Mouse (Mus musculus) frontal cortex, postnatal 25 days (tissue): ENCODE data around the gene Thrap3.
"Not testable (repeated sequence)": the region's sequence is repeated elsewhere in the genome, so short reads cannot be mapped to it uniquely, and the experiment has no call there.

Experiments
- DNase-seq, 2 experiments: peaks; one replicate each; pipeline ENCODE4 v3.0.0; 2022; ENCODE audit warnings: low spot score in 2 of 2

Gene Thrap3

DNA sequence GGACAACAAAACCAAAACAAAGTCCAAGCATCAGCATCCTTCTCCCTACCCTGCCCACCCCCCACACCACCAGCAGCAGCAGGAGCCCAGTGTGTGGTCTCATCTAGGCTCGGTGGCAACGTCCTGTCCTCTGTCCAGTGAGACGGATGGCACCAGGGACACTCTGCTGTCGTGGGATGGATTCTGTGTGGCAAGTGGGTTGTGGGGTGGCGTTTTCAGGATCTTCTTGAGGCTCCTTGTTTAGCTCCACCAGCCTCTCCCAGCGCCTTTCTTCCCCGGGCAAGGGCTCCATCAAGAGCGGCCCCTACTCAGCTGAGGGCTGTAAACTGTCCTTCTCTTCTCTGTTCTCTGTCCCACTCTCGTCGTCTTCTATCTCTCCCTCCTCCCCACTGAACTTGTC is 37.5 kb downstream of the Thrap3 start:
- DNase-seq, result not testable (repeated sequence)

DNA sequence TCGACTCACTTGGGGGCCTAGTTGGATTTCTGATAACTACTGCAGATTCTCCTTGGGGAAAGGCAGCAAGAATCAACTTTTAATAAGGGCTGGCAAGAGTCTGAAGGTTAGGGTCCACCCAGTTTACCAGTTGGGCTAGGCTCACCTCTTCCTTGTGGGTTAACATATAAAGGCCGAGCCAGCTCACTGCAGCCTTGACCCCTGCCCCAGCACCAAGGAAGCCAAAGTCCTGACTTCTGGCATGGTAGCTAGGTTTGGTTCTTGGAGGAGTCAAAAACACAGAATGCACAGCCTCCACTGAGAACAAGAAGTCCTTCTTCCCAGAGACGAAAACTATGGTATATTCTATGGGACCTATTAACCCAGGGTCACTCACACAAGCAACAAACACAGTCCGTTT is 38.9 kb downstream of the Thrap3 start:
- no peak for DNase-seq

DNA sequence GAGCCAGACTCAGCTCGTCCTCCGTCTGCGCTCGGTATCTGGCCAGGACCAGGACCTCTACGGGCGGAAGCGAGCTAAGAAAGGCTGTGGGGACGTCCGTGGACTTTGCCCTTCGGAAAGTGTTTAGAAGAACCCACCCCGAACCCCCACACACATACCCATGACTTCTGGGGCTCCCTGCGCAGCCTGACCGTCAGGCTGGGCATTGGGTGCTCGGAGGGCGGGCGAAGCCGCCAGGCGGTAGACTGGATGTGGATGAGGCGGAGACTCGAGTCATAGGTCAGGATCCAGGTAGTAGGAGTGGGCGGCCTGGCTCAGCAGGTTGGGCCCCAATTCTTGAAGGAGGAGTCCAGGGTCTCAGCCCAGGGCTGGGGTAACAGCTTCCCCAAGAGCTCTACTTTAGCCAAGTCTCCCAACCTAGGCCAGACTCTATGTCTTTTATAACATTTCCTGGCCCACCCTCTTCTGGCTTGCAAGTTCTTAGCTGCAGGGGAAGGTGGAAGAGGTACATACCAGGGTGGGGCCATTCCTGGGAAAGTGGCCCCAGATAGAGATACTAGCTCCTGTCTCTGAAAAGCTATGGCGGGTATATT is 39.4 kb downstream of the Thrap3 start, which contains the start of gene Sh3d21:
Gene Sh3d21 (minus strand): TSS at position 425 of the 593 bp plus-strand sequence.
- no peak for DNase-seq

DNA sequence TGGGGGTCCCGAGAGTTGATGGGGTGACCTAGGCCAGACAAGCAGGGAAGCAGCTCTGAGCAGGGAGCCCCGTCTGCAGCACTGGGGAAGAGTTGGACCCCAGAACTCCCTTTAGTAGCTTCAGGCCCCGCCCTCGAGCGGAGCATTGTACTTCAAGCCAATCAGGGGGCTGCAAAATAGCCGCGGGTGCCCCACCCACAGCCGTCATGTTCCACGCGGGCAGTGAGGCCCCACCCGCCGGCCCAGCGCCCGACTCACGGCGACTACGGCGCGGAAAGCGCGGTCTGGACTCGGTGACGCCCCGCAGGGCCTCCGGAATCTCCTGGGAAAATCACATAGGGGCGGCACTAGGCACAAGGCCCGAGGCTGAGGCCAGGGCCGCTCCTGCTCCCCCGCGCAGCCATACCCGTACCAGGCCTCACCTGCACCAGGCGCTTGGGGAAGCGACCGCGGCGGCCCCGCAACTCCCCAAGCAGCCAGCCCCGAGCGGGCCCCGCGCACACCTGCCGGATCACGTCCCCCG is 40.0 kb downstream of the Thrap3 start:
- peak; percentile 54 to 72 for DNase-seq

- no peak for DNase-seq
Measured at GRCm38 (mm10) chr4:126161986-126162385, 40.6 kb downstream of the Thrap3 start.

DNA sequence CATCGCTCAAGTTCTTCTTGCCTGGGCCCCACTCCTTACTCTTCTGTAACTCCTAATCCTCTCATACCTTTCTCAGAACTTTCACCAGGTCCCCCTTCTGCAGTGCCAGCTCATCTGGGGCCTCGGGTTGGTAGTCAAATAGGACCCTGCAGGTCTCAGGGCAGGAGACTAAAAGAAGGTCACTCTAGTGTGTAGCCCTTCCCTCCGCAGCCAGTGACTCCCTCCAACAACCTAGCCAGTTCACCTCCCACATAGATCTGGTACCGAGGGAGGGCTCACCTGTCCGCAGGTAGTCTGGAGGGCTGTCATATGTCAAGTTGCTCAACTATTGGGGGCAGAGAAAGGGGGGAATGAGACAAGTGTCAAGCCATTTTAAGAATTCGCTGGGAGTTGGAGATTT is 41.1 kb downstream of the Thrap3 start:
- DNase-seq, result no peak

- DNase-seq, result no peak
Measured at GRCm38 (mm10) chr4:126160981-126161380, 41.6 kb downstream of the Thrap3 start.

DNA sequence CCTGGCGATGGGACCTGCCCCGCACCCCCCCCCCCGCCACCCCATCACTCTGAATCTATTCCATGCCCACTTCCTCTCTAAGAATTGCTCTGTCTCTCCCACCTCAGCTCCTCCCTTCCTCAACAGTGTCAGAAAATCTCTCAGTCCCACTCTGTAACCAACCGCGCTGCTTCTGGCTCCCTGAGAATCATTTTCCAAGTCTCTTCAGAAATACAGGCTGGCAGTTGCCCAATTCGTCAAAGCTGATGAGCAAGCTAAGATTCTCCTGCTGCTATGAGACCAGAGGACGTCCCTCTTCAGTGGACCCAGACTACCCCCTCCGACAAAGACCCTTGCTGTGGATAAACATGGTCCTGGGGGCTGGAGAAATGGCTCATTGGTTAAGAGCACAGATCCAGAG is 43.1 kb downstream of the Thrap3 start:
- no peak for DNase-seq

GRCm38 (mm10) chr4:126157562-126157961 is 45.0 kb downstream of the Thrap3 start:
- no peak for DNase-seq

GRCm38 (mm10) chr4:126156617-126157016 is 45.9 kb downstream of the Thrap3 start:
- DNase-seq, result no peak

- no peak for DNase-seq
Measured at GRCm38 (mm10) chr4:126155869-126156268, 46.7 kb downstream of the Thrap3 start.

DNA sequence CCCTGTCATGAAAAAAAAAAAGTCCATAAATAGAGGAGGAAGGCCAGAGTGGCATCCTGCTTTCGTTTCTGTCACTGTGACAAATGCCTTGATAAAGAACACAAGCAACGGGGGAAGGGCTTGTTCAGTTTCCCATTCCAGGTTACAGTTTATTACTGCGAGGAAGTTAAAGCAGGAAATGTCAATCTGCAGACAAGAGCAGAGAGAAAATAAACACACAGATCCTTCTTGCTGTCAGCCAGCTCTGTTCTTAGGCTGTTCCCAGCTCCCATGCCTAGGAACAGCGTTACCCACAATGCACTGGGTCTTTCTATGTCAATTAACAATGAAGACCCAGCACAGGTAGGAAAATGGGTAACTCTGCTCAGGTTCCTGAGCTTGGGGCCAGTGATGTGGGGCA is 47.4 kb downstream of the Thrap3 start:
- DNase-seq, result no peak

DNA sequence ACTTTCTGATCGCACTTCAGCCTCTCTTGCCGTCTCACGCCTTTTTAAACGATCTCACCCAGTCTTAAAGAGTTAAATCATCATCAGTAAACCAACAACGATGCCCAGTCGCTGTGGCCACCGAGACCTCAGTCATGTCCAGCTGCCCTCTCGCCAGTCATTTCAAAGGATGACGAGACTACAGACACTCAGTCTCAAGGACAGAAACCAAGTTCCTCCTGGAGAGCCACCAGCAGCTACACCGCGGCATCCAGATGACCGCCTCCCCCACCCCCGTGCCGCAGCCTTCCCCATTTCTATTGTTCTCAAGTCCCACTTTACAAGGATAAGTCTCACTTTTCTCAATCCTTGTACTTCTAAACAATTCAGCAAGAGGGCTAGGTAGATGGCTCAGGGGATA is 49.7 kb downstream of the Thrap3 start:
- DNase-seq, result no peak

- DNase-seq, result no peak
Measured at GRCm38 (mm10) chr4:126151701-126152440, 50.7 kb downstream of the Thrap3 start.

GRCm38 (mm10) chr4:126150949-126151320 is 51.6 kb downstream of the Thrap3 start:
- DNase-seq, result no peak

DNA sequence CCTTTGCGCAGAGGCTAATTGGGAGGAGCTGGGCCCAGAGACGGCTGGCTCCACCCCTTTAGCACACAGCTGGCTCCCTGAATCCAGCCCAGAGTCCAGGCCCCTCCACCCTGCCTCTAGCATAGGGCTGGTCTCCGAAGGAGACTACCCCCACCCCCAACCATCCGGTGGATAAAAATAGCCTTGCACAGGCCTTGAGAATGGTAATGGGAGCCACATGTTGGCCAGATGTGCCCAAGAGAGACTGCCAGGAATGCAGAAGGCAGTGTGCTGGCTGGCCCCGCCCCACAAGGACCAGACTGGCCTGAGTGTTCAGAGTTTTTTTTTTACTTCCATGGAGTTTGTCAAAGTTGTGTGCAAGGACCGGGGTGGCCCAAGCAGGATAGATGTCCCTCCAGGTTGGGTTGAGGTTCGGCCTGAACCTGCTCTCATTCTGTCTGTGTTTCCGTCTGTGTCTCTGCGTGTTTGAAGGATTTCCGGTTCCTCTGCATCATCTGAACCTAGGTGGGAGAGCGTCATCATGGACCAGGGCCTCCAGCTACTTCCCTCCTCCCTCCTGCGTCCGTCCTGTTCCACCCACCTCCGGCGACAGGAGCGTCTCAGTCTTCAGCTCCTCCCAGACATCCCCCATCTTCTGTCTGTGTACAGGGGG is 52.1 kb downstream of the Thrap3 start:
- DNase-seq, result no peak

GRCm38 (mm10) chr4:126149798-126150197 is 52.8 kb downstream of the Thrap3 start:
- no peak for DNase-seq

DNA sequence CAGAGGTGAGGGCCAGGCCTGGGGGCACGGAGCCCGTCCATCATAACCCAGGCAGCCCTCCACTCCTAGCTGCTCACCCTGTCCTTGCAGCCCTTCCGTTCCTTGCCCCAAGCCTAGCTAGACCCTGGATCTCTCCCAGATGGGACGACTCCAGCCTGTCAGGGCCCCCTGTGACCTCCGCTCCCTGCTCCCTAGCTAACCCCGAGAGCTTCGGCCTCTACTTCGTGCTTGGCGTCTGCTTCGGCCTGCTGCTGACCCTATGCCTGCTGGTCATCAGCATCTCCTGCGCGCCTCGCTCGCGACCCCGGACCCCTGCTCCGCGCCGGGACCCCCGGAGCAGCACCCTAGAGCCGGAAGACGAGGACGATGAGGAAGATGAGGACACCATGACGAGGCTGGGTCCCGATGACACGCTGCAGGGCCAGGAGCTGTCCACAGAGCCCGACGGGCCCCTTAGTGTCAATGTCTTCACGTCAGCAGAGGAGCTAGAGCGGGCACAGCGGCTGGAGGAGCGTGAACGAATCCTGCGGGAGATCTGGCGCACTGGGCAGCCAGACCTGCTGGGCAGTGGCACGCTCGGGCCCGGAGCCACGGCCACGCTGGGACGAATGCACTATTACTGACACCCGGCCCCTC is 53.4 kb downstream of the Thrap3 start:
- no peak for DNase-seq

DNA sequence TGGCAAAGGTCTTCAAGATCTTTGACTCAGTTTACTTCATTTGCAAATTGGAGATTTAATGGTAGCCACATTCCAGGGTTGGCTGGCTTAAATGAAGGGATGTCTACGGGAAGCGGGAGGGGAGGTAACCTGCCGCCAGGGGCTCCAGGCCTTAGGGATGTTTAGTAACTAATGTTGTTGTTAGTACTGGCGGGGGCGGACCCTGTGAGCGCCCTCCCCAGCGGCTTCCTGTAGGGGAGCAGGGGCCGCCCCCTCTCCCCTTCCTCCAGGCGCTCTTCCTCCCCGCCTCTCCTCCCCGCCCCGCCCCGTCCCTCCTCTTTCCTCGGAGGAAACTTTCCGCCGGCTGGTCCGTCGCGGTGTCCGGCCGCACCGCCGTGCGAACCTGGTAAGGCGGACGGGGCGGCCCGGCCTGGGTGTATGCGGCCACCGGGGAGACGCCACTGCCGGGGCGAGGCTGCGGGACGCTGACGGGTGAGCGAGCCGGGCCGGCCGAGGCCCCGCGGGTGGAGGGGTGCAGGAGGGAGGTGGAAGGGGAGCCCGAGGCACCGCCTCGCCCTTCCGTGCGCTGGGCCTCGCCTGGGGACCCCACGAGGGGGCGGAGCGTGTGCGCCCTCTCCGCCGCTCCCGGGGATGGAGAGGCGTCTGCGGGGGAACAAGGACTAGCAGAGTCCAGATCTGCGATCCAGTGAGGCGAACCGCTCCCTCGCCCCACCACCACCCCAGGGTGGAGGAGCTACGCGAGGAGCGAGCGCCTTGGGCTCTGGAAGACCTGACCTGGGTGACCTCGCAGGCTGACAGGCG is 54.2 kb downstream of the Thrap3 start:
- no peak for DNase-seq

DNA sequence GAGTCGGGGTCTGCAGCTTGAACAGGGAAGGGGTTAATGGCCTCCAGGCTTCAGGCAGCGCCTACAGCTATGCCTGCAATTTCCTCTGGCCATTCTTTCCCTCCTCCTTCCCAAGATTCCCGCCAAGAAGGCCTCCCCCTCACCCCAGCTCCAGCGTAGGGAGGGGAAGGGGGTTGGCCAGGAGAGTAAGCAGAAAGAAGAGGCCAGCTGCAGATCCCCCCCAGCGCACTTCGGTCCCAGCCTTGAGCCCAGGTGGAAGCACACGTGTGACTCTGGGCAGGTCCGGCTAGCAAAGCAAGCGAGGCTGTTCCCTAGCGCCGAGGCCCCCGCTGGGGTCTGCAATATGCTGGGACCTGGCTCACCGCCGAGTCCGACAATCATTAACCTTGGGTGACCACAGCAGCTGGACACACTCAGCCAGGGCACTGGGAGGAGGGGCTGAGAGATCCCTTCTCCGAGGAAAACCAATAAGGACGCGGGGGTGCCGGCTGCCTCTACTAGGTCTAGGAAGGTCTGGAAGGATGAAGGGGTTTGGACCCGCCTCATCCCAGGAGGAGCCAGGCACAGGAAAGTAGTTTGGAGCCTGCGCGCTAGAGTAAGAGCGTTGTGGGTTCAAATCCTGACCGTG is 54.9 kb downstream of the Thrap3 start, which contains the start of gene Eva1b:
Gene Eva1b (plus strand): TSS at position 212 of the 628 bp plus-strand sequence.
- DNase-seq, result no peak

GRCm38 (mm10) chr4:126146974-126147532 is 55.5 kb downstream of the Thrap3 start:
- no peak for DNase-seq
